ENCODE assay signal across 41 mouse cellular contexts in genomic region chr5:112448747-112449440, GRCm38 (mm10). TPM values are rescaled to one million over a fixed set of nuclear protein-coding genes. Genes with fewer than 3 reads are reported as not detected.
"Had no signal": no experiment of that assay in that cellular context is flagged by ENCODE, and none has a peak within 500 bp of the region (broad histone marks: within the 10 kb centered on the region; RNA-seq: fewer than 3 reads in every experiment).

Gm6588 (plus strand) TSS chr5:112449426.

- H3K4me1 ChIP-seq: heart, embryonic 10.5 days; heart, embryonic 12.5 days; hindbrain, embryonic 12.5 days; limb, embryonic 13.5 days; liver, embryonic 13.5 days; liver, embryonic 15.5 days had no signal

- H3K9me3 ChIP-seq: heart, embryonic 10.5 days; heart, embryonic 12.5 days; hindbrain, embryonic 10.5 days; hindbrain, embryonic 12.5 days; intestine, embryonic 15.5 days; limb, embryonic 13.5 days; liver, embryonic 13.5 days; liver, embryonic 15.5 days had no signal

- H3K27ac ChIP-seq: gastrocnemius, adult 2 months; heart, embryonic 10.5 days; hindbrain, embryonic 10.5 days; hindbrain, embryonic 12.5 days; hindbrain, embryonic 14.5 days; intestine, embryonic 15.5 days; limb, embryonic 13.5 days; liver, embryonic 13.5 days; liver, embryonic 15.5 days had no signal

- ATAC-seq: hindbrain, embryonic 16.5 days; inflammation-experienced regulatory T-cells, adult 6 months; intestine, embryonic 15.5 days; intestine, postnatal 0 days had no signal

- H3K4me3 ChIP-seq: gastrocnemius, adult 2 months; heart, embryonic 10.5 days; heart, embryonic 12.5 days; hindbrain, embryonic 10.5 days; hindbrain, embryonic 12.5 days; intestine, embryonic 15.5 days; left cerebral cortex, adult 2 months; limb, embryonic 13.5 days; liver, embryonic 13.5 days; liver, embryonic 15.5 days had no signal

- H3K36me3 ChIP-seq: heart, embryonic 10.5 days; heart, embryonic 12.5 days; hindbrain, embryonic 10.5 days; hindbrain, embryonic 12.5 days; intestine, embryonic 15.5 days; limb, embryonic 13.5 days; liver, embryonic 13.5 days; liver, embryonic 15.5 days had no signal

- DNase-seq: gastrocnemius, adult 2 months; gastrocnemius, postnatal 10 days; gastrocnemius, postnatal 25 days; heart, adult 18-20 months; heart, postnatal 10 days; heart, postnatal 4 days; kidney, adult 18-20 months; kidney, adult 8-10 months; kidney, postnatal 10 days; kidney, postnatal 36 days; layer of hippocampus, adult 9-11 months; liver; liver, embryonic 13.5 days had no signal

- H3K4me2 ChIP-seq: heart, embryonic 12.5 days; hindbrain, embryonic 12.5 days; hindbrain, embryonic 14.5 days; intestine, embryonic 15.5 days; limb, embryonic 13.5 days; liver, embryonic 11.5 days; liver, embryonic 13.5 days; liver, embryonic 15.5 days had no signal

- H3K27me3 ChIP-seq: intestine, embryonic 15.5 days had no signal

- H3K9ac ChIP-seq: heart, embryonic 12.5 days; hindbrain, embryonic 12.5 days; hindbrain, embryonic 14.5 days; intestine, embryonic 15.5 days; limb, embryonic 13.5 days; liver, embryonic 13.5 days; liver, embryonic 15.5 days had no signal

RNA-seq across cellular contexts. Expression of gene Gm6588, which starts in this region (rescaled TPM):
- total RNA-seq: gastrocnemius, adult 2 months; gastrocnemius, postnatal 10 days; gastrocnemius, postnatal 25 days; gastrocnemius, postnatal 4 days; granulocyte monocyte progenitor cell, adult 5-6 weeks; heart, adult 18-20 months; heart, adult 8-10 months; heart, postnatal 10 days; heart, postnatal 25 days; heart, postnatal 4 days; layer of hippocampus, adult 18-20 months; layer of hippocampus, adult 8-10 months; layer of hippocampus, postnatal 14 days; left cerebral cortex, adult 2 months; left cerebral cortex, postnatal 14 days; left cerebral cortex, postnatal 36 days had no signal
- polyA plus RNA-seq: heart, embryonic 12.5 days; heart, embryonic 14.5 days; heart, embryonic 16.5 days; hindbrain, embryonic 10.5 days; inflammation-experienced regulatory T-cells, adult 6 months; intestine, embryonic 15.5 days; intestine, postnatal 0 days; kidney, embryonic 14.5 days; kidney, embryonic 16.5 days; large intestine, adult 2 months; limb, embryonic 11.5 days; liver, embryonic 11.5 days; liver, embryonic 13.5 days; liver, embryonic 15.5 days had no signal
